Mouse (Mus musculus) c-Kit-positive CD71-positive TER-119-positive erythroid progenitor cells, embryonic 14.5 days (primary cell): ENCODE data around the gene Vmn2r89.
"Not testable (repeated sequence)": the region's sequence is repeated elsewhere in the genome, so short reads cannot be mapped to it uniquely, and the experiment has no call there.

Source experiments
- DNase-seq: peaks from one replicate; pipeline ENCODE4 v3.0.0-alpha.2; 2013; ENCODE audit warnings: low spot score

Gene Vmn2r89

DNA sequence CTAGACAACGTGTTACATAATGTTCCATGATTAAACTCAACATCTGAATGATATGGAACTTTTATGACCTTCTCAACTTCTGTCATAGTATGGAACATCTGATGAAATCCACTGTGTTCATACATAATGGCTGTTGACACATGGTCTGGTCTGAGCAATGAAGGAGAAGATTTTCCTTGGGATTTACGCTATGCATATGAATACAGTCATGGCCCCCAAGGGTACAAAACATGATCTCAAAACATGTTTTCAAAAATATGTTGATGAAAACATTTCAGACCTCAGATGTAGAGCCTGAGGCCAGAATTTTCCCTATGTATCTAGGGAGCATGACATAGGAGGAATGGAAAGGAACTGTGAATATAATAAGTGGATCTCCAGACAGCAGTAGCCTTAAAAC, at the start of gene Vmn2r89:
Gene Vmn2r89, plus strand, starts transcription at position 301 of the 400 bp plus-strand sequence.
- not testable (repeated sequence) for DNase-seq

DNA sequence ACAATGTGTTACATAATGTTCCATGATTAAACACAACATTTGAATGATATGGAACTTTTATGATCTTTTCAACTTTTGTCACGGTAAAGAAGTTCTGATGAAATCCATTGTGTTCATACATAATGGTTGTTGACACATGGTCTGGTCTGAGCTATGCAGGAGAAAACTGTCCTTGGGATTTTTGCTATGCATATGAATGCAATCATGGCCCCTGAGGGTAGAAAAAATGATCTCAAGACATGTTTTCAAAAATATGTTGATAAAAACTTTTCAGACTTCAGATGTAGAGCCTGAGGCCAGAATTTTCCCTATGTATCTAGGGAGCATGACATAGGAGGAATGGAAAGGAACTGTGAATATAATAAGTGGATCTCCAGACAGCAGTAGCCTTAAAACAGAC, 41.1 kb upstream of the Vmn2r89 start, which contains the start of gene Vmn2r88:
Gene Vmn2r88, plus strand, starts transcription at position 301 of the 400 bp plus-strand sequence.
- no peak for DNase-seq

- no peak for DNase-seq
Measured at GRCm38 (mm10) chr14:51423885-51424284, 27.8 kb upstream of the Vmn2r89 start.

- not testable (repeated sequence) for DNase-seq
Measured at GRCm38 (mm10) chr14:51430138-51430537, 21.5 kb upstream of the Vmn2r89 start.

DNA sequence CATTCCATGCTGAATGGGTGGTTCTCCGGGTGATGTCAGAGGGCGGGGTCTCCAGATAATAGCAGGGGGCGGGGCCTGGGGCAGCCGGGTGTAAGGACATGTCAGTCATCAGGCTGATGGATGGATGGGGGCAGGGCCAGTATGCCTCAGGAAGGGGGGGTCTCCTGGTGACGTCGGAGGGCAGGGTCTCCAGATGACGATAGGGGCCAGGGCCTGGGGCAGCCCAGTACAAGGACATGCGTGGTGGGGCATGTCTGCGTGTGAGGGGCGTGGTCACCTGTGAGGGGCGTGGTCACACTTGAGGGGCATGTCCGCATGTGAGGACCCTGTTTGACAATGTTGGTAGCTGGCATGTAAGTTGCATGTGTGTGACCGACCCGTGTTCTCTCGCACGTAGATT, 17.1 kb upstream of the Vmn2r89 start:
- no peak for DNase-seq

DNA sequence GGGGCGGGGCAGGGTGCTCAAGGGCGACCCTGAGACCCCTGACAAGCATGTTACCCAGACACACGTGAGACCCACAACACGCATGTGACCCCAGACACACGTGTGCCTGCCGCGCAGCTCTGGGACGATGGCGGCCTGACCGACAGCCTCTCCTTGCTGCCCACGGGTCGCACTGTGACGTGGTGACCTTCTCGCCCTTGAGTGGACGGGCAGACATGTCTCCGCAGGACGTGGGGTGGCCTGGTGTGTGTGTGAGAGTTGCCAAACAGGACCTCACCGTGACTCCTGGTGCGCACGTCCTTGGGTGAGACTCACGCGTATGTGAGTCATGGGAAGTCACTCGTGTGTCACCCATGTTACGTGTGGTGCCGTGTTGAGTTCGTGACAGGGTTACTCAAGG, 16.6 kb upstream of the Vmn2r89 start:
- no peak for DNase-seq

- no peak for DNase-seq
Measured at GRCm38 (mm10) chr14:51438955-51439354, 12.7 kb upstream of the Vmn2r89 start.

DNA sequence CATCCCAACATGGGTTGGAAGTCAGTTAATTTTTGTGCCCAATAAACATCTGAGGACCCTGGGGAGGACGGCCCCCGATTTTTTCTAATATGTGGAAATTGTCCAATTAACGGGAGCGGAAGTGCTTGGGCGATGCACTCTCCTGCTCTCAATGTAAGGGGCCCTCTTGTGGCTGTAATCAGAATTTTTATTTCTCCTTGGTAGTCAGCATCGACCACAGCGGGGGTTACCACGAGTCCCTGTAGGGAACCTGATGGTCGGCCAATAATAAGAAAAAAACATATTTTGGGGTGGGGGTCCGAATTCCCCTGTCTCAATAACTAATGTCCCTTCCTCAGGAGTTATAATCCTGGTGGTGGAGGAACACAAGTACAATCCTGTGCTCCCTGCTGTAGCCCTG, 28.6 kb downstream of the Vmn2r89 start:
- not testable (repeated sequence) for DNase-seq

GRCm38 (mm10) chr14:51481332-51482015, 29.8 kb downstream of the Vmn2r89 start:
- not testable (repeated sequence) for DNase-seq

DNA sequence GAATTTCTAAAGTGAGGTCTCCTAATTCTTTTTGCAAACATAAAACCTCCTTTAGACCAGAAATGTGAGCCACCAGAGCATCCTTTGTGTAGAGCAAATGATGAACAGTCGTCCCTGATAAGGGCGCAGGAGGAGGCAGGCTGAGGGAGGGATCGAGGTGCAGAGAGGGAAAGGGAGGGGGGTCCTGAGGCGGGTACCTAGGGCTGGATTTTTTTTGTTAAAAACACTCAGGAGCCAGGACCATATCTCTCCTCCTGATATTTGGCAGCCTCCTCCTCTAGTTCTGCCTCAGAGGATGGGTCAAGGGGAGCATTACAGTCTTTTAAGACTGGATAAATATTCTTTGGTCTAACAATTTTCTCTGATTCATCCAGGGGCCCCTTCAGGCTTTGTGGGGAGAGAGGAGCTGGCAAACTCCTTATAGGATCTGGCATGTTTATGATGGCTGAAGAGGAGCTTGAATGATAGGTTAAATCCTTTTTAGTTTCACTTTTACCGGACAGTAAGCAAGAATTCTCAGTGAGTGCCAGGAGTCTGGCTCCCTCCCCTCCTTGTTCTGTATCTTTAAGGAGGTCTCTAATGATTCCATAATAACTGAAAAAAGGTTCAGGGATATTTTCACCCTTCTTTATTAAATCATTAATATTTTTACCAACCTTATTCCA, 30.5 kb downstream of the Vmn2r89 start:
- DNase-seq = no peak

GRCm38 (mm10) chr14:51482971-51483381, 31.3 kb downstream of the Vmn2r89 start:
- not testable (repeated sequence) for DNase-seq

DNA sequence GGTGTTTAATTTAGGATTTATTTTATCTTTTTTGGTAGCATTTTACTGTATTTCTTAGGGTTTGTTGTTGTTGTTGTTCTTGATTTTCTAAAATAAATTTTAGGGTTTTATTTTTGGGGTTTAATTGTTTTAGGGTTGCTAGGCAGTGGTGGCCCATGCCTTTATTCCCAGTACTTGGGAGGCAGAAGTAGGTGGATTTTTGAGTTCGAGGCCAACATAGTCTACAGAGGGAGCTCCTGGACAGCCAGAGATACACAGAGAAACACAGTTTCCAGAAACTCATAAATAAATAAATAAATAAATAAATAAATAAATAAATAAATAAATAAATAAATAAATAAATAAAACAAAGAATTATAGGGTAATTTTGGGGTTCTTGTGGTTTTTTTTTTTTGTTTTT, 32.0 kb downstream of the Vmn2r89 start:
- DNase-seq = no peak

GRCm38 (mm10) chr14:51486111-51486510, 34.5 kb downstream of the Vmn2r89 start:
- DNase-seq = no peak

GRCm38 (mm10) chr14:51495781-51496180, 44.1 kb downstream of the Vmn2r89 start:
- no peak for DNase-seq

GRCm38 (mm10) chr14:51496955-51497354, 45.3 kb downstream of the Vmn2r89 start:
- no peak for DNase-seq

GRCm38 (mm10) chr14:51497958-51498357, 46.3 kb downstream of the Vmn2r89 start:
- no peak for DNase-seq

GRCm38 (mm10) chr14:51499707-51500275, 48.1 kb downstream of the Vmn2r89 start:
- no peak for DNase-seq

GRCm38 (mm10) chr14:51500461-51500860, 48.8 kb downstream of the Vmn2r89 start:
- DNase-seq = no peak

GRCm38 (mm10) chr14:51507416-51507815, 55.8 kb downstream of the Vmn2r89 start:
- DNase-seq = no peak
